Mouse (Mus musculus): ENCODE data around the gene Ndufs2.

GRCm38 (mm10) chr1:171240911-171241310 lies 10.3 kb downstream of the Ndufs2 start:
- TF ChIP-seq CTCF (IDR thresholded peaks at IDR 0.05; ENCODE audit: low read depth, low read length): no peak
- no peak for TF ChIP-seq GATA1 (IDR thresholded peaks at IDR 0.05; ENCODE audit: borderline replicate concordance, low read length)
- TF ChIP-seq TAL1 (conservative IDR thresholded peaks at IDR 0.05; ENCODE audit: low read depth, low read length): no peak
- TF ChIP-seq POLR2AphosphoS5 (IDR thresholded peaks at IDR 0.05; ENCODE audit: insufficient replicate concordance, low read depth, low read length): no peak
- no peak for TF ChIP-seq GATA2 (IDR thresholded peaks at IDR 0.05; ENCODE audit: borderline replicate concordance, low read depth, low read length)

Data from G1E (cell line).